Mouse (Mus musculus): ENCODE data around the gene P3h1. TPM values are rescaled to one million over a fixed set of nuclear protein-coding genes. Genes with fewer than 3 reads are reported as not detected.
A peak's percentile ranks its signal among the peaks of the same experiment; 100 is the strongest.

The P3h1 gene
- total and polyA plus RNA-seq, 3 experiments: 15.7 to 30.2 TPM; not detected in 1

DNA sequence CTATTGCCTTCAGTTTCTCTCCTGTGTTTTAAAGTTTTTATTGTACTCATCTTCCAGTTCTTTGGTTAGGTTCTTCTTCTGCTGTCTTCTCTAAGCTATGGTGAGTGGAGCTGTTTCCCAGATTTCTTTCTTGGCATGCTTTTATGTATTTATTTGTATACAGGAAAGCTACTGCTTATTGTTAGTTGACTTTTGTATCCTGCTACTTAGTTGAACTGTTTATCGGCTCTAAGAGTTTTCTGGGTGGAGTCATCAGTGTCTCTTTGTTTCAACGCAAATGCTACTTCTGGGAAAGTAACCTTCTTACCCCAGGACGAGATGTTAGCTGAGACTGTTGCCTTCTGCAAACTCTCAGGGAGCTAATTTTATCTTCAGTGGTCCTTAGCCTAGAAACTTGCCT is 30.7 kb downstream of the P3h1 start:
- TF ChIP-seq MEF2A (IDR thresholded peaks at IDR 0.05; ENCODE audit: extremely low read depth, insufficient replicate concordance, low read depth, low read length, poor library complexity, severe bottlenecking) (no peak), GABPA (IDR thresholded peaks at IDR 0.05; ENCODE audit: low read depth, low read length) (no peak), BHLHE40 (IDR thresholded peaks at IDR 0.05; ENCODE audit: borderline replicate concordance, low read depth, low read length) (no peak), TAL1 (IDR thresholded peaks at IDR 0.05; ENCODE audit: low read length) (no peak), UBTF (IDR thresholded peaks at IDR 0.05; ENCODE audit: borderline replicate concordance, insufficient read depth, low read depth, low read length) (no peak), NELFE (IDR thresholded peaks at IDR 0.05; ENCODE audit: low read depth, low read length) (no peak), CHD1 (IDR thresholded peaks at IDR 0.05; ENCODE audit: low read depth, low read length) (no peak), ZC3H11A (IDR thresholded peaks at IDR 0.05; ENCODE audit: low read depth, low read length) (no peak), JUND (IDR thresholded peaks at IDR 0.05; ENCODE audit: low read depth, low read length) (no peak), CTCF (IDR thresholded peaks at IDR 0.05 in 2 of 3, conservative IDR thresholded peaks at IDR 0.05 in 1 of 3; ENCODE audit: control insufficient read depth in 1 of 3, insufficient read depth in 1 of 3, low read depth in 2 of 3, low read length in 3 of 3, poor library complexity in 1 of 3, severe bottlenecking in 1 of 3) (no peak), ELF1 (IDR thresholded peaks at IDR 0.05; ENCODE audit: low read depth, low read length) (no peak), ZKSCAN1 (IDR thresholded peaks at IDR 0.05; ENCODE audit: low read depth, low read length) (no peak), POLR2AphosphoS5 (IDR thresholded peaks at IDR 0.05; ENCODE audit: borderline replicate concordance, low read depth, low read length) (no peak), USF2 (IDR thresholded peaks at IDR 0.05; ENCODE audit: borderline replicate concordance in 1 of 2, insufficient read depth in 1 of 2, low read depth in 1 of 2, low read length in 2 of 2) (no peak), USF1 (IDR thresholded peaks at IDR 0.05; ENCODE audit: low read depth, low read length) (no peak), TBP (IDR thresholded peaks at IDR 0.05; ENCODE audit: low read depth, low read length) (no peak), E2F4 (IDR thresholded peaks at IDR 0.05; ENCODE audit: borderline replicate concordance, low read depth, low read length) (no peak), MAZ (IDR thresholded peaks at IDR 0.05; ENCODE audit: low read depth, low read length) (no peak), ETS1 (IDR thresholded peaks at IDR 0.05; ENCODE audit: low read depth, low read length) (no peak)
- no peaks in the 10 kb centered on the region for H3K27me3 ChIP-seq (ENCODE audit: control insufficient read depth in 1 of 2, insufficient read depth in 2 of 2, low read length in 2 of 2)
- H3K79me2 ChIP-seq (ENCODE audit: control insufficient read depth, insufficient read depth, low read length, poor library complexity): no peaks in the 10 kb centered on the region
- no peaks in the 10 kb centered on the region for H3K9me3 ChIP-seq (replicated peaks; ENCODE audit: insufficient read depth, low read length)
- no peak for DNase-seq (ENCODE audit: low read depth, low spot score)
- no peak overlapping the region for H3K4me3 ChIP-seq (ENCODE audit: control insufficient read depth in 1 of 2, insufficient read depth in 1 of 2, low read depth in 2 of 2, low read length in 2 of 2)
- H3K4me1 ChIP-seq (ENCODE audit: control insufficient read depth in 1 of 2, insufficient read depth in 2 of 2, low read length in 2 of 2): 0 out of 4 replicates have a peak, but pooled peaks cover 0 to 2% of the 10 kb centered on the region in 2 experiments
- H3K36me3 ChIP-seq (ENCODE audit: control insufficient read depth in 1 of 2, insufficient read depth in 2 of 2, low read length in 2 of 2): no peaks in the 10 kb centered on the region
- no peak overlapping the region for H3K9ac ChIP-seq (ENCODE audit: control insufficient read depth, low read depth, low read length, poor library complexity, severe bottlenecking)
- H3K27ac ChIP-seq (ENCODE audit: control insufficient read depth, low read depth, low read length): no peak overlapping the region

DNA sequence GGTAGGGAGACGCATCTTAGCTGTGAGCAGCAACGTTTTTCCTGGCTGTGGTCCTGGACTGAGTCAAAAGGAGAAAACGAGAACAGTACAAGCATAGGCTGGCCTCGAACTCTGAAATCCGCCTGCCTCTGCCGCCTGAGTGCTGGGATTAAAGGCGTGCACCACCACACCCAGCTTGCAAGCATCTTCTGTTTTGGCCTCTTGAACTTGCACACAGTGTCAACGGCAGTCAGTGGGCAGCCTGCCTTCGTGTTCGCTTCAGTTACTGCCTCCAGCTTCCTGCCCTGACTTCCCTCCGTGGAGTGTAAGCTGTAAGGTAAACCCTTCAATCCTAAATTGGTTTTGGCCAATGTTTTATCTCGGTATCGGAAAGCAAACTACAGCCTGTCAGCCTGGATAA is 33.9 kb downstream of the P3h1 start:
- Histone ChIP-seq H3K4me3 (ENCODE audit: control insufficient read depth in 1 of 2, insufficient read depth in 1 of 2, low read depth in 2 of 2, low read length in 2 of 2) (no peak overlapping the region), H3K4me1 (ENCODE audit: control insufficient read depth in 1 of 2, insufficient read depth in 2 of 2, low read length in 2 of 2) (no peaks in the 10 kb centered on the region), H3K36me3 (ENCODE audit: control insufficient read depth in 1 of 2, insufficient read depth in 2 of 2, low read length in 2 of 2) (peaks cover 0 to 1% of the 10 kb centered on the region in 2 experiments; a peak in 1 of 4 replicates), H3K27me3 (ENCODE audit: control insufficient read depth in 1 of 2, insufficient read depth in 2 of 2, low read length in 2 of 2) (no peaks in the 10 kb centered on the region), H3K9me3 (replicated peaks; ENCODE audit: insufficient read depth, low read length) (no peaks in the 10 kb centered on the region), H3K79me2 (ENCODE audit: control insufficient read depth, insufficient read depth, low read length, poor library complexity) (no peaks in the 10 kb centered on the region), H3K9ac (ENCODE audit: control insufficient read depth, low read depth, low read length, poor library complexity, severe bottlenecking) (no peak overlapping the region), H3K27ac (ENCODE audit: control insufficient read depth, low read depth, low read length) (no peak overlapping the region)
- no peak for DNase-seq (ENCODE audit: low read depth, low spot score)
- TF ChIP-seq TBP (IDR thresholded peaks at IDR 0.05; ENCODE audit: low read depth, low read length) (peak; percentile 77), ETS1 (IDR thresholded peaks at IDR 0.05; ENCODE audit: low read depth, low read length) (no peak)
